Mouse (Mus musculus): ENCODE results near the gene Macrod2. TPM values are rescaled to one million over a fixed set of nuclear protein-coding genes. Genes with fewer than 3 reads are reported as not detected.

The Macrod2 gene
- polyA plus RNA-seq, 1 experiment from 2014 or later: 62.2 TPM

DNA sequence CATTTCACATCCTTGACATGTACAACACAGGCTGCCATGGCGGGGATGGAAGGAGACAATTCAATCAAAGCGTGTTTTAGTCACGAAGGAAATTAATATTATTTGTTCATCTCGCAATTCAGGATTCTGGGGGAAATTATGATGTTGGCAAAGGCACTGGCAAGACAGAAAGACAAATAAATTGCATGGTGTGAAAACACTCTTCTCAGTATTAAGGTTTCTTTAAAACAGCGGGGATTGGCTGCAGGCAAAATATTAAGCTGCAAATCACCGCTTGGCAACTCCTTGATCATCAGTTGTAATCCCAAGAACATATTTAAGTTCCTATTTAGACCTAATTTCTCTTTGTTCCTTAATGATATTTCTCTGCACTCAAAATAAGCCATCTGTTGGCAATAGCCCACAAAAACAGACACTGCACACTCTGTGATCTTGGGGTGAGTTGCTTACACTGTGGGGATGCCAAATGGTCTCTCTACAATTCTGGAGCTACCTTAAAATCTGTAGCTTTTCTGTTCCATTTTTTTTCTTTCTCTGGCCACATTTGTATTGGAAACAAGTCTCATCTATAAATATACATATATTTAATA, 1466.7 kb downstream of the Macrod2 start:
- H3K36me3 ChIP-seq (replicated peaks; ENCODE audit: control insufficient read depth, insufficient read depth): no peaks in the 10 kb centered on the region
- DNase-seq (ENCODE audit: low spot score) (no peak), ATAC-seq (ENCODE audit: low FRiP score) (peak; percentile 46; the same call in 1 of the 2 replicates)
- H3K27ac ChIP-seq: no peak overlapping the region
- H3K27me3 ChIP-seq (ENCODE audit: control insufficient read depth, insufficient read depth, low read length): no peaks in the 10 kb centered on the region
- H3K9ac ChIP-seq: no peak overlapping the region
- WGBS: 81% methylated on average over 6 of the region's 6 CpGs
- no peak overlapping the region for H3K4me2 ChIP-seq (replicated peaks)
- no peak overlapping the region for H3K4me3 ChIP-seq (replicated peaks; ENCODE audit: low read length)
- no peaks in the 10 kb centered on the region for H3K4me1 ChIP-seq (replicated peaks; ENCODE audit: control insufficient read depth, insufficient read depth, low read length)
- H3K9me3 ChIP-seq (ENCODE audit: control insufficient read depth, low read length): no peaks in the 10 kb centered on the region

DNA sequence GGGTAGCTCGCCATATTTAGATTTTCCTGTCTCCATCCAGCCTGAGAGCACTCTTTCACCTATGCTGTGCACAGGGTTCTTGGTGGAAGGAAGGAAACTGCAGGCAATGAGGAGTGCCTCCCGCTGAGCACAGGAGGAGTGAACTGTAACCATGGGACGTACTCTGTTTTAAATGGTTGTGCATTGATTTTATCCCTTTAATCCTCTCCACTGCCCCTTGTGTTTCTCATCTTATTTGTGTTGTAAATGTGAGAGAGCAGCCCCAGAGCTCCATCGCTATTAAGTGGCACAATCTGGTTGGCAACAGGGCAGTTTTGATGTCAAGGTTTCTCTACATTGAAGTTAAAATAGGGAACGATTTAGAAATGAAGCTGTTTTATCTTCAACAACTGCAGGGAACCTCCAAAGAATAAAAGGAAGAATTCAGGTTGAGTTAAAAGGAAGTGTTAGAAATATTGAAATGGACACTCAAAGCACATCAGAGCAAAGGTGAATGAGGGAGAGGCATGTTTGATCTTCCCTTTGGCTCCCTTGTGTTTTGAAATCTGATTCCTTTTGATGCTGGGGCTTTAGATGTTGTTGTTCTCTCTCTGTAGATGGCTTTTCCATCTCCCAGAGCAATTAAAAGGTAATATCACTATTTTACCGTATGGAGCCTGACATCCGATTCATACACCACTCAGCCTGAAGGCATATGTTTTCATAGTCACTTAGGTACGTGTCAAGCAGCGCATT, 1467.6 kb downstream of the Macrod2 start:
- no peaks in the 10 kb centered on the region for H3K27me3 ChIP-seq (ENCODE audit: control insufficient read depth, insufficient read depth, low read length)
- H3K9me3 ChIP-seq (ENCODE audit: control insufficient read depth, low read length): no peaks in the 10 kb centered on the region
- H3K4me2 ChIP-seq (replicated peaks): no peak overlapping the region
- no peaks in the 10 kb centered on the region for H3K36me3 ChIP-seq (replicated peaks; ENCODE audit: control insufficient read depth, insufficient read depth)
- 47% methylated on average over 9 of the region's 9 CpGs for WGBS
- H3K9ac ChIP-seq: no peak overlapping the region
- H3K27ac ChIP-seq: no peak overlapping the region; the same call in 1 of the 2 replicates
- DNase-seq (ENCODE audit: low spot score) (no peak), ATAC-seq (ENCODE audit: low FRiP score) (no peak)
- H3K4me3 ChIP-seq (replicated peaks; ENCODE audit: low read length): no peak overlapping the region
- no peaks in the 10 kb centered on the region for H3K4me1 ChIP-seq (replicated peaks; ENCODE audit: control insufficient read depth, insufficient read depth, low read length)

DNA sequence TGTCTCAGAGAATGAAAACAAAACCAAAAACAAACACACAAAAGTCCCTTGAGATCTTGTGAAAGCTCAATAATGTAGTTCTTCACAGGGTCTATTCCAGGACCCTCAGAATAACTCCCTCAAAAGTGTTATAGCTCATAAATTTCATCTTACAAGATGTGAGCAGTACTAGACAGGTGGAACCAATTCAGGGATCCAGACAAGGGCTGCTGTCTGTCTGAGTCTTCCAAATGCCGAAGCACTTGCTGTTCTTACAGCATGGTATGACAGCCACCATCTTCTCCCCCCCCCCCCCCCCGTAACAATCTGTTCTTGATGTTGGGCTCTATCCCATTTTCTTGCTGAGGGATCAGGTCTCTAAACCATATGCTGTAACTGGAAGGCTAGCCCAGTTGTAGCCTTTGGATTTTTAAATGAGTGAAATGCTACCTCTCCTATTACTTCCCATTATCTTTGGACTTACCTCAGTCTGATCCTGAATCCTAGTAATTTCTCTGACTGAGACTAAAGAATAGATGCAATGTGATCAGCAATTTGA, 1468.6 kb downstream of the Macrod2 start:
- Histone ChIP-seq H3K27me3 (ENCODE audit: control insufficient read depth, insufficient read depth, low read length) (no peaks in the 10 kb centered on the region), H3K4me3 (replicated peaks; ENCODE audit: low read length) (no peak overlapping the region), H3K27ac (no peak overlapping the region), H3K4me1 (replicated peaks; ENCODE audit: control insufficient read depth, insufficient read depth, low read length) (no peaks in the 10 kb centered on the region), H3K9me3 (ENCODE audit: control insufficient read depth, low read length) (no peaks in the 10 kb centered on the region), H3K9ac (no peak overlapping the region), H3K4me2 (replicated peaks) (no peak overlapping the region), H3K36me3 (replicated peaks; ENCODE audit: control insufficient read depth, insufficient read depth) (no peaks in the 10 kb centered on the region)
- WGBS: 94% methylated on average over 2 of the region's 2 CpGs
- ATAC-seq (ENCODE audit: low FRiP score) (no peak), DNase-seq (ENCODE audit: low spot score) (no peak)

DNA sequence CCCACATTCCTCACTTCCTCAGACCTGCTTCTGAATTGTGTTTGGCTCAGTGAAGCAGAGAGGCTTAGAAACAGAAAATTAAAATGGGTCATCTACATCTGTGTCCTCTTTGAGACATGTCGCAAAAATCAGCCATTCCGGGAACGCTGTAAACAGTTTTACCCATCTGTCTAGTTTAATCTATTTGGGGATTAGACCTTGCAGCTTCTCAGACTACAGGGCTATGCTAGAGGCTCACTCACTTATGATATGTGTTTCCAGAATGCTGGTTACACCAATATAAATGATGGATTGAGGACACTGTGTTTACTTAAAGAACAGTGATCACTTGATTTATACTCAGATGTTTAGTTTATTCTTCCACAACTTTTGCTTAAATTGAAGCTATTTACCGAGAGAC, 1475.8 kb downstream of the Macrod2 start:
- H3K4me2 ChIP-seq (replicated peaks): no peak overlapping the region
- no peaks in the 10 kb centered on the region for H3K36me3 ChIP-seq (replicated peaks; ENCODE audit: control insufficient read depth, insufficient read depth)
- H3K9me3 ChIP-seq (ENCODE audit: control insufficient read depth, low read length): no peaks in the 10 kb centered on the region
- 87% methylated on average over 4 of the region's 4 CpGs for WGBS
- DNase-seq (ENCODE audit: low spot score) (no peak), ATAC-seq (ENCODE audit: low FRiP score) (no peak)
- no peak overlapping the region for H3K4me3 ChIP-seq (replicated peaks; ENCODE audit: low read length)
- no peak overlapping the region for H3K9ac ChIP-seq
- H3K27me3 ChIP-seq (ENCODE audit: control insufficient read depth, insufficient read depth, low read length): no peaks in the 10 kb centered on the region
- H3K4me1 ChIP-seq (replicated peaks; ENCODE audit: control insufficient read depth, insufficient read depth, low read length): no peaks in the 10 kb centered on the region
- H3K27ac ChIP-seq: no peak overlapping the region

DNA sequence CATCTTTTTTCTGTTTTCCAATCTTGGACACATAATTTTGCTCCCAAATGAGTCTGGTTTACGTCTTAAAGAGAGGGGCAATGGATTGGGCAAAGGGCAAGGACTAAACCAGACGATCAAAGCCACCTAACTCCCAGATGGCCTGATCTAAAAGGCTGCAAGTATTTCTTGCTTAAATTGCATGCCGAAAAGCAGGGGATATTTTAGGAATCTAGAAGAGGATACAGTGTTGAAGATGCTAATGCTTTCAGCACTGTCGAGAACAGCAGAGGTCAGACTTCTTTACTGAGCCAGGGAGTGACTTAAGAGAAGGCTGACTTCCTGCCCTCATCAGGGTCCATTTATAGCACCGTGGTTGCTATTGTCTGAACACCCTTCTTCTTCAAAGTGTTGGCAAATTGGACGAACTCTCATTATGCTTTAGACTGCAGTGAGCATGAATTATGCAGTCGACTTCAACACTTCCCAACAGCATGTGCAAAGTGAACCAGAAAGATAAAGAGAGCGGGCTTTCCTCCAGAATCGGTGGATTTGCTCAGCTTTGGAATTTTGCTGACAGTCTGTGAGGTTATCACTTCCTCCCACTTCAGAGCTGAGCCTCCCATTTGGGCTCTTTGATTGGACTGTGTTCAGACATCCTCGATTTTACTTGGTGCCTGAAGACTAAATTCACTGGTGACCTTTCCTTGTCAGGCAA, 1481.2 kb downstream of the Macrod2 start:
- WGBS: 59% methylated on average over 10 of the region's 10 CpGs
- no peak for ATAC-seq (ENCODE audit: low FRiP score)
- H3K27me3 ChIP-seq (ENCODE audit: control insufficient read depth, insufficient read depth, low read length): no peaks in the 10 kb centered on the region
- no peak overlapping the region for H3K4me2 ChIP-seq (replicated peaks)
- H3K9ac ChIP-seq: no peak overlapping the region
- H3K4me3 ChIP-seq (replicated peaks; ENCODE audit: low read length): no peak overlapping the region
- no peaks in the 10 kb centered on the region for H3K9me3 ChIP-seq (ENCODE audit: control insufficient read depth, low read length)
- H3K36me3 ChIP-seq (replicated peaks; ENCODE audit: control insufficient read depth, insufficient read depth): no peaks in the 10 kb centered on the region
- H3K4me1 ChIP-seq (replicated peaks; ENCODE audit: control insufficient read depth, insufficient read depth, low read length): no peaks in the 10 kb centered on the region
- H3K27ac ChIP-seq: no peak overlapping the region
- no peak for DNase-seq (ENCODE audit: low spot score)

DNA sequence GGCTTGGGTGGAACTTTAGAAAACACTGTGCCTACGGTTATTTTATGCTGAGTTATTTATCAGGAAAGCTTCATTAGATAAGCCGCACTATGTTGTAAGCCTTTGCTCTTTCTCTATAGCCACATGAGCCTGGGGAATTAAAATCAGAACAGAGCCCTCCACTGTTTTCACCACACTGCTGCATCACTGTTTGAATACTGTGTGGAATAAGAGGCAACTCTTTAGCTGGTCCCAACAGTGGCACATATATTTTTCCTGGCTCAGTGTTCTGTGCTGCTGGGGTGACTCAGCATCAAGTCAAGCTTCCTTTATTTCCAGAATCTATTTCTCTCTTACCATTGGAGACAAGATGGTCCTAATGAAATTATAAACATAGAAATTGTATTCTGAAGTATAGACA, 1481.8 kb downstream of the Macrod2 start:
- WGBS: 85% methylated on average over 2 of the region's 2 CpGs
- Histone ChIP-seq H3K4me2 (replicated peaks) (no peak overlapping the region), H3K27ac (no peak overlapping the region), H3K36me3 (replicated peaks; ENCODE audit: control insufficient read depth, insufficient read depth) (no peaks in the 10 kb centered on the region), H3K4me1 (replicated peaks; ENCODE audit: control insufficient read depth, insufficient read depth, low read length) (no peaks in the 10 kb centered on the region), H3K27me3 (ENCODE audit: control insufficient read depth, insufficient read depth, low read length) (no peaks in the 10 kb centered on the region), H3K9me3 (ENCODE audit: control insufficient read depth, low read length) (no peaks in the 10 kb centered on the region), H3K9ac (no peak overlapping the region), H3K4me3 (replicated peaks; ENCODE audit: low read length) (no peak overlapping the region)
- ATAC-seq (ENCODE audit: low FRiP score): no peak
- no peak for DNase-seq (ENCODE audit: low spot score)

DNA sequence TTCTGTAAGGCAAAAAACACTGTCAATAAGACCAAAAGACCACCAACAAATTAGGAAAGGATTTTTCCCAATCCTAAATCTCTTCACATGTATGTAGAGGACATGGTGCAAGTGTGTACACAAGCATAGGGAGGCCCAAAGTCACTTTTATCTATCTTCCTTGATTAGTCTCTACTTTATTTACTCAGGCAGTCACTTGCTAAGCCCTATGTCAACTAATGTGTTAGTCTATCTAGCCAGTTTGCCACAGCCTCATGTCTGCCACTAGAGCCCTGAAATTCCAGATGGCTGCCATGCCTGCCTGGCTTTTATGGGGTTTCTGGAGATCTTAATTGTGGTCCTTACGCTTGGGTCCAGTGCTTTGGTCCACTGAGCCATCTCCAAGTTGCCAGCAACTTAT, 1483.4 kb downstream of the Macrod2 start:
- Histone ChIP-seq H3K9ac (no peak overlapping the region), H3K27me3 (ENCODE audit: control insufficient read depth, insufficient read depth, low read length) (no peaks in the 10 kb centered on the region), H3K36me3 (replicated peaks; ENCODE audit: control insufficient read depth, insufficient read depth) (no peaks in the 10 kb centered on the region), H3K4me2 (replicated peaks) (no peak overlapping the region), H3K27ac (no peak overlapping the region), H3K9me3 (ENCODE audit: control insufficient read depth, low read length) (no peaks in the 10 kb centered on the region), H3K4me3 (replicated peaks; ENCODE audit: low read length) (no peak overlapping the region), H3K4me1 (replicated peaks; ENCODE audit: control insufficient read depth, insufficient read depth, low read length) (no peaks in the 10 kb centered on the region)
- no peak for DNase-seq (ENCODE audit: low spot score)
- 91% methylated on average over 1 of the region's 1 CpGs for WGBS
- no peak for ATAC-seq (ENCODE audit: low FRiP score)

DNA sequence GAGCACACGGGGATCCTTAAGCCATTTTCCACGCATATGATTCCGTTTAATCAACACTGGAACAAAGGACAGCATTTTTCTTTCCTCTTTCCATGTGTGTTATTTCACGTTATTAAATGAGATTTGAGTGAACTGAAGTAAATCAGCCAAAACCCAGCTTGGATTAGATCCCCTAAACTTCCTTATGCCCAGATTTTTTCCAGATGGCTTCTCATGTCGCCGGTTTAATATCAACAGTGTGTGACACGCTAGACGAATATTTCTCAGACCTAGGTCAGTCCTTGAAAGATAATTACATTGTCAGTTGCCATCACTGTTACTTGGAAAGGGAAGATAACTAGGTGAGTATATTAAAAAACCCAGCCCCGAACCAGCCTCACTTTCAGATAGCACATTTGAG, 1484.6 kb downstream of the Macrod2 start:
- Histone ChIP-seq H3K9ac (no peak overlapping the region), H3K4me2 (replicated peaks) (no peak overlapping the region), H3K36me3 (replicated peaks; ENCODE audit: control insufficient read depth, insufficient read depth) (no peaks in the 10 kb centered on the region), H3K27me3 (ENCODE audit: control insufficient read depth, insufficient read depth, low read length) (no peaks in the 10 kb centered on the region), H3K4me3 (replicated peaks; ENCODE audit: low read length) (no peak overlapping the region), H3K9me3 (ENCODE audit: control insufficient read depth, low read length) (no peaks in the 10 kb centered on the region), H3K4me1 (replicated peaks; ENCODE audit: control insufficient read depth, insufficient read depth, low read length) (no peaks in the 10 kb centered on the region), H3K27ac (no peak overlapping the region)
- 60% methylated on average over 9 of the region's 9 CpGs for whole genome bisulfite sequencing
- no peak for ATAC-seq (ENCODE audit: low FRiP score)
- DNase-seq (ENCODE audit: low spot score): no peak

DNA sequence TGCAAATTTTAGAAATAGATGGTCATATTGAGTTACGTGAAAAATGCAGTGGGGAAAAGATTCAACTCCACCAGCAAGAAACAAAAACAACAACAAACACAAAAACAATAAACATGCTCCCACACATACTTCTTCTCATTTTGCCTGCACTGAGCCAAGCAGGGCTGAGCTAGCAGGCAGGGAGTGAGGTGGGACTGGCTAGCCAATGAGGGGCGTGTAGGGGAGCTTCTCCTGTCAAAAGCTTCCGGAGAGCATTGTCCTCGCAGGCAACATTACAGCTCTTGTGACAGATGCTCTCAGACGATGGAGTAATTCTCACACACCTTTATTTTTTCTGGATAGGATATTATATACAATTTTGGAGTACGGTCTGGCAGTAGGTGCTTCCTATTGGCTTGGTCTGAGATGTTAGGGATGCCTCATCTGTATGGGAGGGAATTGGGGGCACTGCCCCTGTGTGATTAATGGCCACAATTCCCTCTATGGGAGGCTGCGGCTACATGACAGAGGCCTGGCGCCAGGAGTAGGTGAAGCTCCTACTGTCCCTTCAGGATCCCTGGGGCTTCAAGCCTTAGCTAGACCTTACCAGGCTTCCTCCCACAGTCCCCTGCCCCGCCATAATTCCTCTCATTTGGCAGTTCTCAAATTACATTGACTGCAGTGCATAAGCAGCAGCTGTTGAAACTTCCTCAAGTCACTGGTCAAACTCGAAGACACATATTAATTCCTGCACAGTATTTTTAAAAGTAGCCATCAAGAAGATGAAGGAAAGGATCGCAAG, 1491.8 kb downstream of the Macrod2 start:
- Histone ChIP-seq H3K9ac (no peak overlapping the region), H3K9me3 (ENCODE audit: control insufficient read depth, low read length) (no peaks in the 10 kb centered on the region), H3K27ac (no peak overlapping the region), H3K4me3 (replicated peaks; ENCODE audit: low read length) (no peak overlapping the region), H3K36me3 (replicated peaks; ENCODE audit: control insufficient read depth, insufficient read depth) (no peaks in the 10 kb centered on the region), H3K27me3 (ENCODE audit: control insufficient read depth, insufficient read depth, low read length) (no peaks in the 10 kb centered on the region), H3K4me1 (replicated peaks; ENCODE audit: control insufficient read depth, insufficient read depth, low read length) (no peaks in the 10 kb centered on the region), H3K4me2 (replicated peaks) (no peak overlapping the region)
- 67% methylated on average over 11 of the region's 11 CpGs for WGBS
- DNase-seq (ENCODE audit: low spot score): no peak
- no peak for ATAC-seq (ENCODE audit: low FRiP score)
